Mouse (Mus musculus) intestine, embryonic 15.5 days (tissue): ENCODE data around the gene Ltf. TPM values are rescaled to one million over a fixed set of nuclear protein-coding genes. Genes with fewer than 3 reads are reported as not detected.
A peak's percentile ranks its signal among the peaks of the same experiment; 100 is the strongest.

ENCODE experiments used
- ATAC-seq: fragments of 200-750 bp; cut with Nextera tagmentation; 2 replicates; pipeline ENCODE4 v1.8.0; 2017; ENCODE audit warnings: moderate TSS enrichment, moderate library complexity
- H3K27ac ChIP-seq: fragments of 300-500 bp; sonication (generic); 2 replicates; pipeline ENCODE4 v1.5.1; 2015; ENCODE audit warnings: mild to moderate bottlenecking, inconsistent platforms
- H3K27me3 ChIP-seq: fragments of 300-500 bp; sonication (generic); replicated peaks from 2 replicates; pipeline ENCODE4 v1.6.1; 2015; ENCODE audit warnings: inconsistent platforms
- H3K36me3 ChIP-seq: fragments of 300-500 bp; sonication (generic); 2 replicates; pipeline ENCODE4 v1.6.1; 2015; ENCODE audit warnings: inconsistent platforms
- H3K4me1 ChIP-seq: fragments of 300-500 bp; sonication (generic); replicated peaks from 2 replicates; pipeline ENCODE4 v1.6.1; 2015; ENCODE audit warnings: inconsistent platforms
- H3K4me2 ChIP-seq: fragments of 300-500 bp; sonication (generic); replicated peaks from 2 replicates; pipeline ENCODE4 v1.6.1; 2015; ENCODE audit warnings: mild to moderate bottlenecking, inconsistent platforms
- H3K4me3 ChIP-seq: fragments of 300-500 bp; sonication (generic); replicated peaks from 2 replicates; pipeline ENCODE4 v1.5.1; 2015; ENCODE audit warnings: inconsistent platforms
- H3K9ac ChIP-seq: fragments of 300-500 bp; sonication (generic); 2 replicates; pipeline ENCODE4 v1.6.1; 2015; ENCODE audit warnings: inconsistent platforms
- H3K9me3 ChIP-seq: fragments of 300-500 bp; sonication (generic); 2 replicates; pipeline ENCODE4 v1.6.1; 2016; ENCODE audit warnings: inconsistent platforms
- WGBS: fragments of 180-500 bp; shearing (Covaris S2); methylation state at CpG from one replicate; pipeline ENCODE4 v1.1.7; 2015; 5-methylcytosine and 5-hydroxymethylcytosine counted together
- polyA plus RNA-seq: library from polyadenylated mRNA; unstranded; fragments of >200 nt; fragmentation: Nextera tagmentation; extraction: Ambion mirVana; gene quantifications from 2 replicates; pipeline ENCODE4 v1.2.1, GENCODE M21; 2015

Ltf gene
- polyA plus RNA-seq, 1 experiment from 2014 or later: 2.2 TPM

GRCm38 (mm10) chr9:111042266-111042665 is 23.2 kb downstream of the Ltf start:
- no peak for ATAC-seq
- H3K9me3 ChIP-seq: no peaks in the 10 kb centered on the region
- no peaks in the 10 kb centered on the region for H3K27me3 ChIP-seq
- H3K27ac ChIP-seq: no peak overlapping the region
- no peaks in the 10 kb centered on the region for H3K36me3 ChIP-seq
- H3K4me1 ChIP-seq: no peaks in the 10 kb centered on the region
- no peak overlapping the region for H3K4me2 ChIP-seq
- H3K4me3 ChIP-seq: no peak overlapping the region
- H3K9ac ChIP-seq: no peak overlapping the region
- 84% methylated on average over 5 of the region's 5 CpGs for WGBS

- WGBS: 63% methylated on average over 3 of the region's 3 CpGs
- Histone ChIP-seq H3K27me3 (no peaks in the 10 kb centered on the region), H3K4me2 (no peak overlapping the region), H3K27ac (no peak overlapping the region), H3K36me3 (no peaks in the 10 kb centered on the region), H3K9me3 (no peaks in the 10 kb centered on the region), H3K4me3 (no peak overlapping the region), H3K9ac (no peak overlapping the region), H3K4me1 (no peaks in the 10 kb centered on the region)
- ATAC-seq: no peak; the same call in 1 of the 2 replicates
Measured at GRCm38 (mm10) chr9:111046222-111046621, 27.2 kb downstream of the Ltf start.

GRCm38 (mm10) chr9:111047266-111047665 is 28.2 kb downstream of the Ltf start:
- H3K9me3 ChIP-seq: no peaks in the 10 kb centered on the region
- no peaks in the 10 kb centered on the region for H3K27me3 ChIP-seq
- H3K9ac ChIP-seq: no peak overlapping the region
- no peaks in the 10 kb centered on the region for H3K4me1 ChIP-seq
- H3K4me3 ChIP-seq: no peak overlapping the region
- H3K27ac ChIP-seq: no peak overlapping the region
- no peak overlapping the region for H3K4me2 ChIP-seq
- H3K36me3 ChIP-seq: no peaks in the 10 kb centered on the region
- 86% methylated on average over 5 of the region's 5 CpGs for WGBS
- no peak for ATAC-seq

DNA sequence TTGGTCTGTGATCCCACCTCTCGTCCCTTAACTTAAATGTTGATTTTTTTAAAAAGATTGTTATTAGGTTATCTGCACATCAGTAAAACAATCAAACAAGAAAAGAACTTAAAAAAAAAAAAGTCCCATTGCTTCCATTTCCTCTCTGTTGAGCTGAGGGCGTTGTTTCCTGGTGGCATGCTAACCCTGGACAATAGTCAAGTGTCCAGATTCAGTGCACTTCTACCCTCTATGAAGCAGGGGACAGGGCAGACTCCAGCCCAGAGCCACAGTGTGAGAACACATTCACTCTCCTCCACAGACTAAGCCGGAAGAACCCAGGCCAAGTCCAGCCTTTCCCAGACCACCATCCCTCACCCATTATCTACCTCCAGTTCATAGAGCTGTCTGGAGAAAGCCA is 29.4 kb downstream of the Ltf start:
- H3K4me1 ChIP-seq: no peaks in the 10 kb centered on the region
- 75% methylated on average over 3 of the region's 3 CpGs for WGBS

GRCm38 (mm10) chr9:111054923-111055322 is 35.9 kb downstream of the Ltf start:
- WGBS: 76% methylated on average over 9 of the region's 9 CpGs
- Histone ChIP-seq H3K36me3 (no peaks in the 10 kb centered on the region), H3K27me3 (no peaks in the 10 kb centered on the region), H3K27ac (no peak overlapping the region), H3K4me1 (peaks cover 12% of the 10 kb centered on the region), H3K9ac (no peak overlapping the region), H3K9me3 (no peaks in the 10 kb centered on the region), H3K4me3 (no peak overlapping the region), H3K4me2 (no peak overlapping the region)
- ATAC-seq: no peak

More for the DNA sequence above, 29.4 kb downstream of the Ltf start:
- no peaks in the 10 kb centered on the region for H3K36me3 ChIP-seq
- no peak overlapping the region for H3K4me3 ChIP-seq
- no peaks in the 10 kb centered on the region for H3K27me3 ChIP-seq
- H3K9me3 ChIP-seq: no peaks in the 10 kb centered on the region
- H3K9ac ChIP-seq: no peak overlapping the region
- no peak for ATAC-seq
- H3K4me2 ChIP-seq: no peak overlapping the region
- no peak overlapping the region for H3K27ac ChIP-seq

GRCm38 (mm10) chr9:111055800-111056518 is 36.9 kb downstream of the Ltf start:
- no peaks in the 10 kb centered on the region for H3K27me3 ChIP-seq
- peak overlapping the region; percentile 39 for H3K9ac ChIP-seq
- peak overlapping the region; percentile 45 for H3K4me3 ChIP-seq
- H3K4me1 ChIP-seq: peaks cover 12% of the 10 kb centered on the region
- 46% methylated on average over 29 of the region's 29 CpGs for WGBS
- ATAC-seq: peak; percentile 22; the same call in 1 of the 2 replicates
- H3K9me3 ChIP-seq: no peaks in the 10 kb centered on the region
- no peak overlapping the region for H3K27ac ChIP-seq
- H3K36me3 ChIP-seq: no peaks in the 10 kb centered on the region
- H3K4me2 ChIP-seq: peak overlapping the region; percentile 83

DNA sequence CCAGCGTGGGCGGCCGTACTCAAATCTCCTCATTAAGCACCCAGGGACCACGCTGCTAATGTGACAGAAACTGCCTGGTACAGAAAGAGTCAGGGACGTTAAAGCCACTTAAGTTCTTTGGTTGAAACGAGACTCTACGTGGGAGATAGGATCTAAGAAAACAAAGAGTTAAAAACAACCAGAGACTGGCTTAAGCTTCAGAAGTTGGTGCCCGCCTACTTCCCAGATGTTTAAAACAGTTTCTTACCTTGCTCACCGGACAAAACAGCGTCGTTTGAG is 37.4 kb downstream of the Ltf start:
- no peaks in the 10 kb centered on the region for H3K27me3 ChIP-seq
- peak overlapping the region; percentile 83 for H3K4me2 ChIP-seq
- H3K4me3 ChIP-seq: peak overlapping the region; percentile 45
- peak overlapping the region; percentile 39 for H3K9ac ChIP-seq
- H3K9me3 ChIP-seq: no peaks in the 10 kb centered on the region
- ATAC-seq: peak; percentile 26
- WGBS: 3% methylated on average over 11 of the region's 11 CpGs
- peak overlapping the region; percentile 19; the same call in 1 of the 2 replicates for H3K27ac ChIP-seq
- no peaks in the 10 kb centered on the region for H3K36me3 ChIP-seq
- H3K4me1 ChIP-seq: peaks cover 12% of the 10 kb centered on the region

DNA sequence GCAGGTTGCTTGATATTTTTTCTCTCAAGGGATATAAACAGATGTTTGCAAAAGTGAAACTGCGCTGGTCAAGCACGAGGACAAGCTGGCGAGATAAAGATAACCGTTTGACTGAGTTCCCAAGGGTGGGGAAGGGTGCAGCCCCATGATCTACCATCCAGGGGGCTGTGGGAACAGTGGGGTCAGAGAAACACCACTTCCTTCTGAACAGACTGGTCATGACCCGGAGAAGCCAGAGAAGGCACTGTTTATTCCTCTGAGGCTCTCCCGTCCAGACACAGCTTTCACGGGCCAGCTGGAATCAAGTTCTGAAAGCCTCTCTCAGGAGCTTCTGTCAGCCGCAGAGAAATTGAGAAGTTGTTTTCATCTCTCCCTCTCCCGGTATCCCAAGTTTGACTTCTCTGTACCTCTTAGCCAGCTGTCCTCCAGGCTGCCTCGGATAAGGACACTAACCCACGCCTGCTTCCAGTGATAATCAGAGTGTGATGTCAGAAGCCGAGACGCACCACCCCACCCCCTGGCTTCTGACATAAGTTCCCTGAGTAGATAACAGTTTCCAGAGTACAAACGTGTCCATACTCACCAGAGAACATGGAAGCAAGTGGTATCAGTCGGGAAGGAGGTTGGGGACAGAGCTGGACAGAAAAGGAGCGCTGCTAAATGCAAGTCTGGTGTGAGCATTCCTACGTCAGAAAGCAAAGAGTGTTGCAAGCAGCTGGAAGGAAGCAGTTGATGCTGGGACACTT is 37.9 kb downstream of the Ltf start, which contains the start of gene Ccrl2:
Ccrl2 (minus strand) TSS at position 722 of the 746 bp plus-strand sequence.
- ATAC-seq: peak; percentile 87
- Histone ChIP-seq H3K9me3 (no peaks in the 10 kb centered on the region), H3K9ac (peak within 1 kb of the TSS; percentile 39), H3K4me3 (peak within 1 kb of the TSS; percentile 45), H3K27ac (peak within 1 kb of the TSS; percentile 19; the same call in 1 of the 2 replicates), H3K36me3 (no peaks in the 10 kb centered on the region), H3K4me1 (peaks cover 12% of the 10 kb centered on the region), H3K4me2 (peak within 1 kb of the TSS; percentile 83), H3K27me3 (no peaks in the 10 kb centered on the region)
- 6% methylated on average over 17 of the region's 17 CpGs for WGBS

DNA sequence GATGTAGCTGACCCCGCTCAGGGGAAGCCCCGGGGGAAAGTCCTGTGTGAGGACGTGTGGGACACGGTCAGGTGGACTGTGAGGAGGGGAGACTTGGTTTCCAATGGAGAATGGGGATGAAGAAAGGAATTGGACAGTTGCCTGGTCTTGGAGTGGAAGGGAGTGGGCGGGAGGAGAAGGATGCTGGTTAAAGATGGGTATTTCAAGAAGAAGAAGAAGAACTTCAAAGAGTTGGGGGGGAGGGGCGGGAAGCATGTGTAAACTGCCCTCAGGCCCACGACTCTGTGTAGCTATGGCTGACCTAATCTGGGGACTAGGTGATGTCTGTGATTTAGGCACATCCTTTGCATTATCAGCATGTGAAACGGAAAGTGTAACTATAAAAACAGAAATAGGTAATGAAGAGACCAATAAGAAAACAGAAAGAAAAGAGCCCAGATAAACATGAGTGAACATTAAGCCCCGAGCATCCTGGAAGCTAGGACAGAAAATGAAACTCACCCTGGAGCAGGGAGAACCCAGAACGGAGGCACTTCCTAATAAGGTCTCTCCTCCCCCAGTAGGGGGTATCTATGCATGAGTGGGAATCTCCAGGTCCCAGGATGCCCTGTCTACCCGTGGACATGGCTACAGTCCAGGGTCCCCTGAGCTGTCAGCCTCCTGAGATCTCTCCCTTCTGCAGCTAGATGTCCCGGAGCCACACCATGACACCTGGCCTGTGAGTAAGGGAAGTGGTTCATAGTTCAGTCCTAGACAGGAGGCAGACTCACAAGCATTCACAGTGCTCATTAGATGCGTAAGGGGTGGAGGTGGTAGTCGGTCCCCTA is 38.7 kb downstream of the Ltf start:
- Histone ChIP-seq H3K4me1 (peaks cover 12% of the 10 kb centered on the region), H3K9me3 (no peaks in the 10 kb centered on the region), H3K27ac (no peak overlapping the region), H3K36me3 (no peaks in the 10 kb centered on the region), H3K27me3 (no peaks in the 10 kb centered on the region), H3K4me3 (peak overlapping the region; percentile 45; the same call in 1 of the 2 replicates), H3K4me2 (peak overlapping the region; percentile 83), H3K9ac (no peak overlapping the region)
- ATAC-seq: no peak; the same call in 1 of the 2 replicates
- WGBS: 52% methylated on average over 14 of the region's 14 CpGs

- Histone ChIP-seq H3K27me3 (no peaks in the 10 kb centered on the region), H3K27ac (no peak overlapping the region), H3K36me3 (no peaks in the 10 kb centered on the region), H3K4me2 (no peak overlapping the region), H3K4me3 (no peak overlapping the region), H3K9me3 (no peaks in the 10 kb centered on the region), H3K9ac (no peak overlapping the region), H3K4me1 (peaks cover 12% of the 10 kb centered on the region)
- no peak for ATAC-seq
- 63% methylated on average over 10 of the region's 10 CpGs for WGBS
Measured at GRCm38 (mm10) chr9:111058943-111059556, 40.0 kb downstream of the Ltf start.

GRCm38 (mm10) chr9:111062840-111063239 is 43.8 kb downstream of the Ltf start:
- WGBS: 60% methylated on average over 5 of the region's 5 CpGs
- H3K4me3 ChIP-seq: no peak overlapping the region
- no peaks in the 10 kb centered on the region for H3K27me3 ChIP-seq
- H3K36me3 ChIP-seq: no peaks in the 10 kb centered on the region
- no peaks in the 10 kb centered on the region for H3K9me3 ChIP-seq
- no peak overlapping the region for H3K27ac ChIP-seq
- H3K4me1 ChIP-seq: no peaks in the 10 kb centered on the region
- no peak overlapping the region for H3K4me2 ChIP-seq
- no peak overlapping the region for H3K9ac ChIP-seq
- no peak for ATAC-seq

DNA sequence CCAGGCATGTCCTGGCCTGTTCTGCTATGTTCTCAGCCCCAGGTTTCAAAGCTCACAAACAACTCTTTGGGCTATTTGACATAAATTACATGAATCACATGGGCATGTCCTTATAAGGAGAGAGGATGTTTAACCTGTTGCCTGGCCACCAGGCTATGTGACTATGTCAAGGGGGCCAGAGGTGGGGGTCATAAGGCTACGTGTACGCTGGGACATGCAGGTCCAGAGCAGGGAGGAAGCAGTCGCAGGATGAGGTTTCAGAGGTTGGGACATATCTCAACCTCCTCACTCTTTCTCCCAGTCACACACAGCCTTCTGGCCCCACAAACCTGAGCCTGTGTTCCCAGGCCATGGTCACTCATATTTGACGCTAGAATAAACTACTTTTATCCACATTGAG is 48.0 kb downstream of the Ltf start:
- Histone ChIP-seq H3K4me1 (no peaks in the 10 kb centered on the region), H3K9me3 (no peaks in the 10 kb centered on the region), H3K9ac (no peak overlapping the region), H3K27me3 (no peaks in the 10 kb centered on the region), H3K4me3 (no peak overlapping the region), H3K27ac (no peak overlapping the region), H3K36me3 (no peaks in the 10 kb centered on the region), H3K4me2 (no peak overlapping the region)
- ATAC-seq: no peak
- 64% methylated on average over 4 of the region's 4 CpGs for WGBS
